Mouse (Mus musculus): ENCODE results near the gene Smim22. TPM values are rescaled to one million over a fixed set of nuclear protein-coding genes. Genes with fewer than 3 reads are reported as not detected.

The Smim22 gene
- total and polyA plus RNA-seq, 3 experiments: not detected

GRCm38 (mm10) chr16:4965392-4966129 lies 41.5 kb upstream of the Smim22 start:
- H3K79me2 ChIP-seq (ENCODE audit: control insufficient read depth, insufficient read depth, low read length, poor library complexity): peaks cover 17% of the 10 kb centered on the region
- peaks cover 0 to 13% of the 10 kb centered on the region in 2 experiments; a peak in 1 of 4 replicates for H3K4me1 ChIP-seq (ENCODE audit: control insufficient read depth in 1 of 2, insufficient read depth in 2 of 2, low read length in 2 of 2)
- peak overlapping the region; percentile 81 to 92 for H3K4me3 ChIP-seq (ENCODE audit: control insufficient read depth in 1 of 2, insufficient read depth in 1 of 2, low read depth in 2 of 2, low read length in 2 of 2)
- DNase-seq (ENCODE audit: low read depth, low spot score): no peak
- H3K27me3 ChIP-seq (ENCODE audit: control insufficient read depth in 1 of 2, insufficient read depth in 2 of 2, low read length in 2 of 2): no peaks in the 10 kb centered on the region
- no peak overlapping the region for H3K27ac ChIP-seq (ENCODE audit: control insufficient read depth, low read depth, low read length)
- H3K36me3 ChIP-seq (ENCODE audit: control insufficient read depth in 1 of 2, insufficient read depth in 2 of 2, low read length in 2 of 2): peaks cover 0 to 5% of the 10 kb centered on the region in 2 experiments; a peak in 1 of 4 replicates
- TF ChIP-seq RAD21 (IDR thresholded peaks at IDR 0.05; ENCODE audit: low read depth, low read length) (no peak), MEF2A (IDR thresholded peaks at IDR 0.05; ENCODE audit: extremely low read depth, insufficient replicate concordance, low read depth, low read length, poor library complexity, severe bottlenecking) (no peak)
- peak overlapping the region; percentile 82 for H3K9ac ChIP-seq (ENCODE audit: control insufficient read depth, low read depth, low read length, poor library complexity, severe bottlenecking)
- no peaks in the 10 kb centered on the region for H3K9me3 ChIP-seq (replicated peaks; ENCODE audit: insufficient read depth, low read length)

- Histone ChIP-seq H3K9me3 (replicated peaks; ENCODE audit: insufficient read depth, low read length) (no peaks in the 10 kb centered on the region), H3K9ac (ENCODE audit: control insufficient read depth, low read depth, low read length, poor library complexity, severe bottlenecking) (no peak overlapping the region), H3K4me3 (ENCODE audit: control insufficient read depth in 1 of 2, insufficient read depth in 1 of 2, low read depth in 2 of 2, low read length in 2 of 2) (no peak overlapping the region), H3K79me2 (ENCODE audit: control insufficient read depth, insufficient read depth, low read length, poor library complexity) (peaks cover 5% of the 10 kb centered on the region), H3K27me3 (ENCODE audit: control insufficient read depth in 1 of 2, insufficient read depth in 2 of 2, low read length in 2 of 2) (no peaks in the 10 kb centered on the region), H3K4me1 (ENCODE audit: control insufficient read depth in 1 of 2, insufficient read depth in 2 of 2, low read length in 2 of 2) (peaks cover 0 to 7% of the 10 kb centered on the region in 2 experiments; a peak in 1 of 4 replicates), H3K36me3 (ENCODE audit: control insufficient read depth in 1 of 2, insufficient read depth in 2 of 2, low read length in 2 of 2) (peaks cover 0 to 2% of the 10 kb centered on the region in 2 experiments; a peak in 1 of 4 replicates), H3K27ac (ENCODE audit: control insufficient read depth, low read depth, low read length) (no peak overlapping the region)
- no peak for DNase-seq (ENCODE audit: low read depth, low spot score)
- TF ChIP-seq ZKSCAN1 (IDR thresholded peaks at IDR 0.05; ENCODE audit: low read depth, low read length) (no peak), MYC (IDR thresholded peaks at IDR 0.05; ENCODE audit: low read depth, low read length) (no peak), SIN3A (IDR thresholded peaks at IDR 0.05; ENCODE audit: low read length) (no peak), USF1 (IDR thresholded peaks at IDR 0.05; ENCODE audit: low read depth, low read length) (no peak), MEF2A (IDR thresholded peaks at IDR 0.05; ENCODE audit: extremely low read depth, insufficient replicate concordance, low read depth, low read length, poor library complexity, severe bottlenecking) (no peak), ETS1 (IDR thresholded peaks at IDR 0.05; ENCODE audit: low read depth, low read length) (no peak), MAFK (IDR thresholded peaks at IDR 0.05; ENCODE audit: borderline replicate concordance, low read depth, low read length) (no peak), MXI1 (IDR thresholded peaks at IDR 0.05; ENCODE audit: low read depth, low read length) (no peak), TBP (IDR thresholded peaks at IDR 0.05; ENCODE audit: low read depth, low read length) (no peak), POLR2A (IDR thresholded peaks at IDR 0.05; ENCODE audit: control insufficient read depth in 1 of 2, insufficient read depth in 1 of 2, low read depth in 1 of 2, low read length in 2 of 2, poor library complexity in 1 of 2) (no peak), CHD2 (IDR thresholded peaks at IDR 0.05; ENCODE audit: low read length) (no peak), ZMIZ1 (IDR thresholded peaks at IDR 0.05; ENCODE audit: low read depth, low read length) (no peak), MYB (IDR thresholded peaks at IDR 0.05; ENCODE audit: low read depth, low read length) (no peak), MAZ (IDR thresholded peaks at IDR 0.05; ENCODE audit: low read depth, low read length) (no peak), UBTF (IDR thresholded peaks at IDR 0.05; ENCODE audit: borderline replicate concordance, insufficient read depth, low read depth, low read length) (no peak), POLR2AphosphoS5 (IDR thresholded peaks at IDR 0.05; ENCODE audit: borderline replicate concordance, low read depth, low read length) (no peak), RAD21 (IDR thresholded peaks at IDR 0.05; ENCODE audit: low read depth, low read length) (no peak), ZC3H11A (IDR thresholded peaks at IDR 0.05; ENCODE audit: low read depth, low read length) (no peak)
These were observed 38.7 kb upstream of the Smim22 start for GRCm38 (mm10) chr16:4968426-4968825.

Measured in MEL (cell line).